Mouse (Mus musculus) thymus, postnatal 25 days (tissue): ENCODE data around the gene Pkp4.

ENCODE experiments used
- DNase-seq: peaks from one replicate; pipeline ENCODE4 v3.0.0; 2022

Pkp4 gene

GRCm38 (mm10) chr2:59184107-59185064 is 23.7 kb downstream of the Pkp4 start:
- DNase-seq = no peak

GRCm38 (mm10) chr2:59186122-59186521 is 25.5 kb downstream of the Pkp4 start:
- DNase-seq = no peak

DNA sequence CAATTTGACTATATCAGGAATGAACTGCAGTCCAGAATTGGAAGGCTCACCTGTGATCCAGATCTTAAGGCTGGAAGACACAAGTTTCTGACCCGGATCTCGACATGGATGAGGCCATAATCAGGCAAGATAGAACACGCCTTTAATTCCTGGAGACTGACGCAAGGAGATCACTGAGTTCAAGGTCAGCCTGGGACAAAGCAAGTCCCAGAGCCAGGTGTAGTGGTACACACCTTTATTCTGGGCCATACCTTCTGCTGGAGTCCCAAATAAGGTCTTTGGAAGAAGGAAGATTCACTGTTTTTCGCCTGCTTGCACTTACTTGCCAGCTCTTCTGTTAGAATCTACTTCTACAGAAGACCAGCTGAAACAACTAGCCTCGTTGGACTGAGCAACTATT is 26.3 kb downstream of the Pkp4 start:
- DNase-seq = no peak

DNA sequence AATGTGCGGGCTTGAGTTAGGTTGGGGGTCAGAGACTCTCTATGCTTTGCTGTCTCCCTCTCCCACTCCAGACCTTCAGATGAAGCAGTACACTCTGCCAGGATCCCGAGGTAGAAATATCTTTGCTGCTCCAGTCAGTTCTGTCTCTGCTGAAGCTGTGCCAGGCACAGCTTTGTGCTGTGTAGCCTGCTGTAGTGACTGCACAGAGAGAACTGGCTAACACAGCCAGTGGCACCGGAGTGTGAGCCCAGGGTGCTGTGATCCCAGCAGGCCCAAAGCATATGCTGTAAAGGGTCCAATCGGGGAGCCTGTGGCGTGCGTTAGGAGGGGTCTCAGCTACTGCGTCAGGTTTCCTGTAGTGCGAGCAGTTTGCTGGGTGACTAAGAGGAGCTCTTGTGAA is 27.7 kb downstream of the Pkp4 start:
- DNase-seq = no peak

DNA sequence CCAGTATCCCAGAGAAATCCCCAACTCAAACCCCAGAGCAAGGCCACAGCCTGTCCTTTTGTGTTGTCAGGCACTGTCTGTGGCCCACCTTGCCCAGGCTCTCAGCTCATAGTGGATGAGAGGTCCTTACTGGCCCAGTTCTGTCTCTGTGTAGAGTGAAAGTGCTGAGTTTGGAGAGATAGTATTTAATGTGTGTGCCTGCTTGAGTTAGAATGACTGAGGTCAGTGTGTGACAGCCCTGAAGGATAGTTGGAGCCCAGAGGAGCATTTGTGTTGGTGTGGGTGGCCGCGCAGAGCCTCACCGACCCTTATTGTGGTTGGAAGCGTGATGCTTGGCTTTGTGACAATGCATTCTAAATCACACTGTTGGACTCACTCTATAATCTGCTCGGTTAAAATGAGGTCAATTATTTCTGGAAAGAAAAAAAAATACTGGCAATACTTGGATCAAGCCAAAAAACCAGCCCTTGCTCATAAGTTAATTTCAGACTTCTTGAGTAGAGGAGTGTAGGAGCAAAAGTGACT is 29.1 kb downstream of the Pkp4 start:
- no peak for DNase-seq

DNA sequence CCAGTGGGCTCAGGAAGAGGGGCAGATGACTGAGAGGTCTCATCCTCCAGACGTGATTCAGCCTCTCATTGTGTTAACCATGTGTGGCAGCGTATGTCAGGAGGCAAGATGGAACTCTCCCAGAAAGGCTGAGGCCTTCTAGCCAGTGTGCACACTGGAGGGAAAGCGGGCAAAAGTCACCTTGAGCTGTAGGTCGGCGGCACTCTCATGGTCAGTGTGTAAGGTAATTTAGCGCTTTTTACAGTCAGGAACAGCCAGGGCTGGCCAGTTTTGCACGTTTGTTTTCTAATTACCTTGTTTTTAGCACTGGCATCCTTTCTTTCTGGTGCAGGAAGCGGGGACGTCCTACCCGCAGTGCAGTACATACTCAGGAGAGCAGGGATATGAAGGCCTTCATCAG is 29.5 kb downstream of the Pkp4 start:
- no peak for DNase-seq

DNA sequence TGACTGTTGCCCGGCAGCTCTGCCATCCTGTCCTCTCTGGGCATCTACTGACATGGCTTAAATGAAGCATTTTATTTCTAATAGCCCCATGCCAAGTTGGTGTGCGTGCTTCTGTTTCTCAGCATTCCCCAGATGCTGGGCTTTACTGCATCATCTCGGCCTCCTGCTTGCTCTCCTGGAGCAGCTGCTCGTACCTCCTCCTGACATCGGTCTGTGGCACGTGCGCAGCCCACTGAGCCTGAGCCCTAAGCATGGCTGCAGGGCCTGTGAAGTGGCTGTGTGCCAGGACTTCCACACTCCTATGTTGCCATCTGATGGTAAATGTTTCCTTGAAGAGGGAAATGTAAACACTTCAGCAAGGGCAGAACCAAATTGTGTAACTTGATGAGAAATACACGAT is 30.8 kb downstream of the Pkp4 start:
- no peak for DNase-seq

DNA sequence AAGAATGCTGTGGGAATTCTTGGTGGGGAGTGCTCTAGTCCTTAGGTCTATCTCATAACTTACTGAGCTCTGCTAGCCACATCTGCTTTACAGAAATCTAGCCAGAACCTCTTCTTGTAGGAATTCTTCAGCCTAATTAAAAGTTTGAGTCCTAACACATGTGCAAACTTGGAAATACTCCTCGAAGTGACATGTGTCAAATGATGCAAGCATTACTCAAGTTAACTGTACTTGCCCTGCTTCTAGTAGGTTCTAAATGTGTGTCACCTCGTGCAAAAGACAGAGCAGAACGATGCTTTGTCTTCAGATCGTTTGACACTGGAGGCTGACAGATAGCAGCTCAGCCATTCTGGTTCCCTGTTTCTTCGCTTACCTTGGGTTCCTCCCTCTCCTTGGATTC is 32.5 kb downstream of the Pkp4 start:
- no peak for DNase-seq

DNA sequence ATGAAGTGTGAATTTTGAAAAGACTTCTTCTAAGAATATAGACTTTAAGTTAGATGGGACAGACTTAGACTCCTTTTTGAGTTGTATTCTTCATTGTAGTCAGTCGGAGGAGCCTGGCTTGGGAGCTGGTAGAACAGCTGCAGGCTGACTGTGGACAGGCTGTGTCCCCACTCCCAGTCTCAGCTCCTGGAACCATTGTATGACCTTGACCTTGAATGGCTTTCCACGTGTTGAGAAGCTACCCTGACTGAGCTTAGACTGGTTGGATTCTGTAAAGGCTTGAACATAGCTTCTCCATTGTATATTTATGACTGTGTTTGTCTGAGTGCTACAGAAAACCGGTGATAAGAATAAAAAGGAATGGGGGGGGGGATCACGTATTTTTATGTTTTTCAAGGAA is 36.5 kb downstream of the Pkp4 start:
- no peak for DNase-seq

DNA sequence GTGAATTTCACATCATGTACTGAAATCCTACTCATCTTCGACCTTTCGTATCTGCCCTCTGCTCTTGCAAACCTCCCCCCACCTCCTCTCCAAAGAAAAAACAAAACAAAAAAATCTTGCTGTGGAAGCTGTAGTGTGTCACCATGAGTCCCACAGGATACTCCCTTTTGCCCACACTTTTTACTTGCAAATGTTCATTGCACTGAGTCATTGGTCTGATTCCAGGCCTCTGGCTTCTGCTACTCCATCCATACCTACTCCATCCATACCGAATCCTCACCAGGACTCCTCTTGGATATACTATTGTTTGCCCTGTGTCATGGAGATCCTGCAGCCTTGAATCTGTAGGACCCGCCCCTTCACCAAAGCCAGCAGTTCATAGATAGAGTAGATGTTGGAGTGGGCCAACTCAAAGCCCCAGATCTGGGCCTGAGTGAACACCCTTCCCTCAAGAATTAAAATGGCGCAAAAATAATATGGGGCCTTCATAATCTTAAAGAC is 38.9 kb downstream of the Pkp4 start:
- DNase-seq = no peak

- DNase-seq = no peak
Measured at GRCm38 (mm10) chr2:59200511-59200910, 39.9 kb downstream of the Pkp4 start.

DNA sequence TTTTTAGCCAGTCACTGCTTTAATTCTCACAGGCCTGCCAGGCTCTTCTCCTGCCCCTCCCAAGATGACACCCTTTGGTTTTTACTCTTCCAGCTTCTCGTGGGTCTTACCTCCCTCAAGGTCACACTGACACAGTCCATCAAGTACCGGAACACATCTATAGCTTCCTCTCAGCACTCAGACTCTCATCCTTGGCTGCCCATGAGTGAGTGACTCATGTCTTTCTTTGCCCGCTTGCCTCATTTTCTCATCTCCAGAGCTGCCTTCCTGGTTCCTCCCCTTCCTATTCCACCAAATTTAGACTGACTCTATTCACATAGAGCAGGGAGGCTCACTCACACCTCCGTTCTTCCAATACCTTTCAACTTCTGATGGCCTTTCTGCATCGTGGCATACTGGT is 42.3 kb downstream of the Pkp4 start:
- no peak for DNase-seq

GRCm38 (mm10) chr2:59203627-59204425 is 43.2 kb downstream of the Pkp4 start:
- DNase-seq = no peak

DNA sequence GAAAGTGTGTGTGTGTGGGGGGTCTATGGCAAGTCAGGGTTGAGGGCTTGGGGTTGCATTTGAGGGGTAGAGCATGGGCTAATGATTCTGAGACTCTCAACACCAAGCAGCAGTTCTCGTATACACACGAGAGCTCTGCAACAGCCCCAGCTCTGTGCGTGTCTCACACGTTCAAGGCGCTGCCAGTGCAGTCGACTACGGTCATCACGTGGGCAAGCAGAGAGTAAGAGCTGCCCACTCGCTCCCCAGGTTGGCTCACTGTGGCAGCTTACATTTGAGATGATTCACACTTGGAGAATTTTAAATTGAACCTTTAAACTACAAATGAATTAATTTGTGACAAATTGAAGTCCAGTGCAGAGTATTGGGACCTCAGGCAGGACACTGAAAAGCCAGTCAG is 44.4 kb downstream of the Pkp4 start:
- DNase-seq = no peak

DNA sequence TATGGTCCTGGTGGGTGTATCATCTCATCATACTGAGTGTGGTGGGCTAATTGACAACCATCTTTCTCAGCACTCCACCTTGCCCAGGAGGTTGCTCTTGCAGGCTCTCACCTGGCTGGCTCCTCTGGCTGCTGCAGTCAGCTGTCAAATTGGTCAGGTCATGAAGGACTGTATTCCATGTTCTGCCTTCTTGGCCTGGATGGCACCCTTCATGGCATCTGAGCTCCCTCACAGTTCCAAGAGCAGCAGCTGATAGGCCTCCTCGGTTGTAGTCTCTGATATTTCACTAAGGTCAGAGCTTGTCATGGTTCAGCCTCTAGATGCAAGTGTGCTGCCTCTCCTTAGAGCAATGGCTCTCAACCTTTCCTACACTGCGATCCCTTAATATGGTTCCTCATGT is 45.5 kb downstream of the Pkp4 start:
- DNase-seq = no peak

DNA sequence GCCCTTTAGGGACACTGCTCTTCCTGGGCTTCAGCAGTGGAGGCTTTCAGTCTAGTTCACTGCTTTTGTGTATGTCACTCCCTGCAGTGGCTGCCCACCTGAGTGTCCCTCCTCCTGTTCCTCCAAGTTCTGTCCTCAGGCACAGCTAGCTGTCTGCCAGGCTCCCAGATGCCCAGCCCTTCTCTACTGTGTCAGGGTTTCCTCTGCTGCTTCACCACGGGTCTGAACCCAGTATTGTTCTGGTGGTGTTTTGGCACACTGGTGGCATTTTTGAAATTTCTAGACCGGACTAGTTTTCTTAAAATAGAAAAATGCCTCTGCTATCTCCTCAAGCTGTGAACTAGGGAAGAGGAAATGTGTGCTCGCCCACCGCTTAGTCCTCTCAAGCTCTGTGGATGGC is 46.6 kb downstream of the Pkp4 start:
- DNase-seq = no peak

DNA sequence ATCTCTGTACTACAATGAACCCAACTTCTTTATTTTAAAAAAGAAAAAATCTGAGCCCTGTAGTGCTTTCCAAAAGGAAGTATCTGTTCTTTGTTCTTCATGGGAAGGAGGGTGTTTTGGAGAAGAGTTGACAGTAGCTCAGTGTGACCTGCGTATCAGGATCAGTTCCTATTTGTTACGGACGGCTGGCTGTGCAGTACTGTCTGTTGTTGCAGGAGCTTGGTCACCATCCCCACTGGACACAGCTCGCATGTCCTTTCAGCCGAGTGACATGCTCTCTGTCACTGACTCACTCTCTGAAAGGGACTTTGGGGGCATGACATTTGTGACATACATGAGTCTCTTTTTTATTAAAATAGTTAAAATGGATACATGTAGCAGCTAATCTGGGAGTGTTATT is 47.1 kb downstream of the Pkp4 start:
- DNase-seq = no peak

GRCm38 (mm10) chr2:59208276-59208675 is 47.6 kb downstream of the Pkp4 start:
- DNase-seq = no peak

GRCm38 (mm10) chr2:59211051-59211450 is 50.4 kb downstream of the Pkp4 start:
- DNase-seq = no peak

- DNase-seq = no peak
Measured at GRCm38 (mm10) chr2:59212430-59212829, 51.8 kb downstream of the Pkp4 start.

DNA sequence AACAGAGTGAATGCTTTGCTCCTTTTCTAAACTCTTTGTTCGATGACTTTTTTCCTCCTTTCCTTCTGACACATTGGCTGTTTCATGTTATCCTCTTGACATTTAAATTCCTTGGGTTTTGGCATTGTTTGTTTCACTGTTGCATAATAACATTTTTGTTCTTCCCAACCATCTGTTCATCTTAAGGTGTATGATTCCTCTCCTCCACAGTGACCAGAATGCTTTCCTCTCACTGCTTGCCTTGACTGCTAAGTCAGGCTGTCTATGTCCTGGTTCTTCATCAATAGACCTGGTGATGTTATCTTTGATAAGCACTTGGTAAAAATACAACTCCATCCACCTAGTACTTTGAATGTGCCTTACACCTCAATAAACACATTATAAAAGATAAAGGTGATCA is 52.2 kb downstream of the Pkp4 start:
- DNase-seq = no peak

- no peak for DNase-seq
Measured at GRCm38 (mm10) chr2:59217931-59218330, 57.3 kb downstream of the Pkp4 start.

DNA sequence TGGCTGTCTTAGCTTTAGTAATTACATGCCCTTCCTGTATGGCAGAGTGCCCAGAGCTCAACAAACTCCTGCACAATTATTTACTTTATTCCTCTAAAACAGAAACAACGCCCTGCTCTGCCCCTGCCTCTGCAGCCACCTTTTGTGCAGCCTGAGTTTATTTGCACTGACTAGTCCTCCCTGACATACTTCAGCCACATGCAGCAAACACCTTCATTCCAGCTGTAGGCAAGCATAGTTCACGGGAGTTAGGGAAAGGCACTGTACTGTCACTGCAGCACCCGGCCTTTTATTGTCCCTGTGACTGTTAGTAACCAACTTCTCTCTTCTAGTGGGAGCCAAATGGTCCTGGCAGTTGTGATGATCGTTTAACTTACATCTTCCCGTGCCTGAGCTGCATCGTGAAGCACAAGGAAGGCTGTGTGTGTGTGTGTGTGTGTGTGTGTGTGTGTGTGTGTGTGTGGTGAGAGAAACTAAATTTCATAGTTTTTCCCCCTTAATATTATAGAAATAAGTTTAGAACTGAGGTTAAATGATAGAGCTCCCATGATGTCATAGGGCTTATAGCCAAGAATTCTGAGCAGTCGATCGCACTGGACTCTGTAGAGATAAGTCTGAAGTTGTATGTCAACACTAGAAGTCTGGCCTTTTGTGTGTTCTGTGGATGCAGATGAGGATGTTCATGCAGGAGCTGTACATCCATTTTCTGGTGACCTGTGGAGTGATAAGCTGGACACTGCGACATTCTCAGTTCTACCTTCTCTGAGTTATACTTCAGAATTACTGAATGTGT is 59.5 kb downstream of the Pkp4 start:
- DNase-seq = no peak
